Mouse (Mus musculus): ENCODE results near the gene Tceanc2.
"Not testable (repeated sequence)": the region's sequence is repeated elsewhere in the genome, so short reads cannot be mapped to it uniquely, and the experiment has no call there.

Tceanc2 gene

GRCm38 (mm10) chr4:107127901-107128669, 50.8 kb downstream of the Tceanc2 start:
- in situ Hi-C loops (cut with MboI, MseI), result no loop called here

DNA sequence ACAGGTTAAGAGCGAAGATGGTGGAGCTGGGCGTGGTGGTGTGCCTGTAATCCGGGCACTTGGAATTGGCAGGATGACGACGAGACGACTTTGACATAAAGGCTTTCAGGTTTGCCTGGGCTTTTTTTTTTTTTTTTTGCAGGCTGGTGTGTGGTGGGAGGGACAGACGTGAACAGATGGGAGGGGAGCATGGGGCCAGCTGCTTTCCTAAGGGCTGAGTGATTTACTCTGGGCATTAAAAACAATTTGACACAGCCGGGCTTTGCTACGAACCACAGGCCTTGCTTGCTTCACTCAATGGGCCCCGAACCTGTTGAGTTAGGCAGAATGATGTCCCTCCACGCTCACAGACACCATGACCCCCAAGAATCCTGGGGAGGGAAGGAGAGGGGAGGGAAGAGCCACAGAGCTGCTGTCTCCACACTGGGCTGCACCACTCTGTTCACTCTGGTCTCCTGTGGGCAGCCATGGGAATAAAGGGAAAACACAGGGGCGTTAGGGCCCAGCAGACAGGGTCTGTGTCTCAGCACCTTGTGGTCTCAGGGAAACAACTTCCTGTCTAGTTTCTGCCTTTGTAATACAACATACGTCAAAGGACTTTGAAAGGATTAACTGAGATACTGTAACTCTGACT, 51.9 kb downstream of the Tceanc2 start:
- in situ Hi-C loops (cut with MboI, MseI), result no loop called here

- in situ Hi-C loops (cut with MboI, MseI), result no loop called here
These were observed 52.5 kb downstream of the Tceanc2 start for GRCm38 (mm10) chr4:107126389-107126788.

DNA sequence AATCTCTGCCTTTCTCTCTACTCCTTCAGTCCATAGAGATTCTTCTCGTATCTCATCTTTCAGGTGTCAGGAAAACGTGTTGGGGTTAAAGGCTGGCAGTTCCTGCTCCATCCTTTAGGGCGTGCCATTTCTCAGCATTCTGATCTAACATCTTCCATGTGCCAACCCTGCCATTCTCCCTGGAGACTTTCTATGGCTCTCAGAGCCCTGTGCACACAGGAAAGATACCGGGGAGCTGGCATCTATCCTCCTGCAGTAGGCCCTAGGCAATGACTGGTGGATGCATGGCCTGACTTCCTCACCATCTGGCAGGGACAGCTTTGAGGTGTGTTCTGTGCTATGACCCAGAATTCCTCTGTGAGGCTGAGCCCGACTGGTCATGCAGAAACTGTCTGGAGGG, 53.8 kb downstream of the Tceanc2 start:
- in situ Hi-C loops (cut with MboI, MseI), result no loop called here

DNA sequence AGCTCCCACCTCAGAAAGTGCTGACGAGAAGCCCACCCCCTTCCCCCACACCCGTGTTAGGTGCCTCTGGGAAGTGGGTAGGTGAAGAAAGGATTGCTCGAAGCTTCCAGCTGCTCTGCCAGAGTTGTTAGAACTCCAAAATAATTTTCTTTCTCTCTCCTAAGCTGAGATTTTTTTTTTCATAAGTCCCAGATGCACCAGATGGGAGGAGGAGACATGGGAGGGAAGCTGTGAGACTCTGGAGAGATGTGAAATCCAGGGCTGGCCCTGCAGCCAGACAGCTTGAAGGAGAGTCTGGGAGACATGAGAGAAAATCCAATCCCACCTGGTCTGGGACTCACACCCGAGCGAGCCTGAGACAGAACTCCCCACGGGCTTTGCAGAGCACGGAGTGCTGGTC, 54.5 kb downstream of the Tceanc2 start:
- in situ Hi-C loops (cut with MboI, MseI), result no loop called here

- in situ Hi-C loops (cut with MboI, MseI), result no loop called here
These were observed 57.6 kb downstream of the Tceanc2 start for GRCm38 (mm10) chr4:107121165-107121943.

DNA sequence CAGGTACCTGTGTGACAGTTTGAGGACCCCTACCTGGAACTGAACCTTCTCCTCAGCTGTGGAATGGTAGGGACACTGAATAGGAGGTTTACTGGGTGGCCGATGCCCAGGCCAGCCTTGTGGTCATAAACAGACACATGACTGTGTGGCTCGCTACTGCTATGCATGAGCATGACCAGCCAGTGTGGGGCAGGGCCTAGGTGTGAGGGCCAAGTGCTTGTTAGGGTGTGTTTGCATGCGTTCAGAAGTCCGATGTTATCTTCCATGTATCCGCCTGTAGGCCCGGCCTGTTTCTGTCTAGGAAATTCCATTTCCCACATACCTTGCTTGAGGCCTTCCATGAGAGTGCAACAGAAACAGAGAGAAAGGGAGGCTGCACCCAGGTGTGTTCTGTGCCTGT, 58.2 kb downstream of the Tceanc2 start:
- in situ Hi-C loops (cut with MboI, MseI), result no loop called here

GRCm38 (mm10) chr4:107119056-107119455, 59.9 kb downstream of the Tceanc2 start:
- in situ Hi-C loops (cut with MboI, MseI), result no loop called here

DNA sequence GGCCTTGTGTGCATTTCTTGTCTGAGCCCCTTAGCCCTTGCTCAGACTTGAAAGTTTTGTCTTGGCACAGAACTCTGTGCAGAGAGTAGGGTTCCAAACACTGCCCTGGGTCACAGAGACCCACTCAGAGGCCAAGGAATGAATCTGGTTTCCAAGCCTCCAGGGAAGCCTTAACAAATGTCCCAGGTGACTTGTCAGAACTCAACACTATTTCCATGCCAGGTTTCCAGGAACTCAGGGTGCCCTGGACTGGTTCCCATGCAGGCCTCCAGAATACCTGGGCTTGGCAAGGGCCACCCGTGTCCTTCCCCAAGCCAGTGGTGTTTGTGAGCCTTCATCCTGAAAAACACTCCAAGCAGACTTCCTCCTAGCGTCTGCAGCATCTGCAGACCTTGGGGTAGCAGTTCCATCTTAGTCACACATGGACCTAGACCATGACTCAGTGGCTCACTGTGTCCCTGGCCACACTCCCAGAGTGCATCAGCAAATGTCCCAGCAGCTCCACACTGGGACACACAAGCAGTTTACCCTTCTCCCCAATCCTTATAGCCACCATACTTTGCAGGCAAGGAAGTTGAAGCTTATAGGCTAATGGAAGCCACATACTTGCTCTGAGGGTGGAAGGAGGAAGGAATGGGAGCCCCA, 61.1 kb downstream of the Tceanc2 start:
- in situ Hi-C loops (cut with MboI, MseI), result no loop called here

DNA sequence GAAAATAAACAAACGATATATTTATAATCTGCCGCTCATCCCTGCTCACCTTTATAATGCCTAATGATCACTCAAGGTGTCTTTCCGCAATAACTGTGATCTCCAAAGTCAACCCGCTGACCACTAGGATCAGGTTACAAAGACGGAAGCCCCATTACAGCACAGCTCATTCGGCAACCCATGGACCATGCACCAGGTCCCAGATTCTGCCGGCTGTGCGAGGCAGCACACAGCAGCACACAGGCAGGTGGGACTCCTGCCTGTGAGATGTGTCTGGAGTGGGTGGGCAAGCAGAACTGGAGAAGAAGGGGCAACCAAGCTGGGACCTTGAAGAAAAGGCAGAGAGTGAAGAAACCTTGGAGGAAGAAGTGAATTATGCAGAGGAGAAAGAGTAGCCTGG, 64.6 kb downstream of the Tceanc2 start:
- in situ Hi-C loops (cut with MboI, MseI), result no loop called here

DNA sequence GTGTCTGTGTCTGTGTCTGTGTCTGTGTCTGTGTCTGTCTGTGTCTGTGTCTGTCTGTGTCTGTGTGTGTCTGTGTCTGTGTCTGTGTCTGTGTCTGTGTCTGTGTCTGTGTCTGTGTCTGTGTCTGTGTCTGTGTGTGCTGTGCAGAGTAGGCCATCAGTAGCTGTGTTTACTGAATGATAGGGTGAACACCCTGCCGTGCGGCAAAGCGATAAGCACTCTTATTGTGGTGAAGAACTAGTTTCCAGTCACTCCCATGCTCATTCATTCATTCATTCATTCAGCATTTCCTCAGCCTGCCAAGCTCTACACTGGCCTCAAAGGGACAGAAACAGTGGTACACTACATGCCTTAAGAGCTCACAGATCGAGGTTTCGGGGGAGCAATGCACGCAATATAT, 69.7 kb downstream of the Tceanc2 start:
- in situ Hi-C loops (cut with MboI, MseI), result not testable (repeated sequence)

DNA sequence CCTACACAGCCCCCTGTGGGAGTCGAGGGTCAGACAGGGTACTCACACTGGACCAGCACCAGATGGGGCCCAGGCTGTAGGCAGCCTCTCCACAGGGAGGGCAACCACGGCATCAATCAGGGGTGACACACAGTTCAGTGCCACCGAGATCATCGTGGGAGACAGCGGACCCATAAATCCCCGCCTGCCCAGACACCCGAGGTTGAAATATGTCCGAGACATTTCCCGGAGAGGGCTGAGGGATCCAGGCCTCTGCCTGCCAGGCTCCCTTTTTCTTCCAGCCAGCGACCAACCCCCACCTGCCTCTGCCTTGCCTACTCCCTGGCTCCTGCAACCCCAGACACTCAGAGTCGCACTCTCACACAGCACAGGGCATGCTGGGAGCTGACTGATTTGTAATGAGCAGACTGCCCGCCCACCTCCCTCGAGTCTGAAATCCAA, 70.6 kb downstream of the Tceanc2 start:
- in situ Hi-C loops (cut with MboI, MseI), result no loop called here

- in situ Hi-C loops (cut with MboI, MseI), result no loop called here
These were observed 72.1 kb downstream of the Tceanc2 start for GRCm38 (mm10) chr4:107106777-107107176.

DNA sequence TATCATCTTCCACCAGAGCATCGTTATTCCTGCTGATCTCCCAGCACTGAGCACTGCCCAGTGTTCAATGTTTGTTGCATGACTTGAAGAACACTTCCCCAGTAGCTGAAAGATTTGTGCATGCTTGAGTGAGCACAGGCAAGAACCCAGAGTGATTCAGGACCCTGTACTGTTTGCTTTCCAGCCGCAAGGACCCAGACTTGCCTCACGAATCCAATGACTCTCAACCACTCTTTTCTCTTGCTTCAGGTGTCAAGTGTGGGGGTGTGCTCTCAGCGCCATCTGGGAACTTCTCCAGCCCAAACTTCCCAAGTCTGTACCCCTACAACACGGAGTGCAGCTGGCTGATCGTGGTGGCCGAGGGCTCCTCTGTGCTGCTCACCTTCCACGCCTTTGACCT, 76.7 kb downstream of the Tceanc2 start:
- in situ Hi-C loops (cut with MboI, MseI), result no loop called here

DNA sequence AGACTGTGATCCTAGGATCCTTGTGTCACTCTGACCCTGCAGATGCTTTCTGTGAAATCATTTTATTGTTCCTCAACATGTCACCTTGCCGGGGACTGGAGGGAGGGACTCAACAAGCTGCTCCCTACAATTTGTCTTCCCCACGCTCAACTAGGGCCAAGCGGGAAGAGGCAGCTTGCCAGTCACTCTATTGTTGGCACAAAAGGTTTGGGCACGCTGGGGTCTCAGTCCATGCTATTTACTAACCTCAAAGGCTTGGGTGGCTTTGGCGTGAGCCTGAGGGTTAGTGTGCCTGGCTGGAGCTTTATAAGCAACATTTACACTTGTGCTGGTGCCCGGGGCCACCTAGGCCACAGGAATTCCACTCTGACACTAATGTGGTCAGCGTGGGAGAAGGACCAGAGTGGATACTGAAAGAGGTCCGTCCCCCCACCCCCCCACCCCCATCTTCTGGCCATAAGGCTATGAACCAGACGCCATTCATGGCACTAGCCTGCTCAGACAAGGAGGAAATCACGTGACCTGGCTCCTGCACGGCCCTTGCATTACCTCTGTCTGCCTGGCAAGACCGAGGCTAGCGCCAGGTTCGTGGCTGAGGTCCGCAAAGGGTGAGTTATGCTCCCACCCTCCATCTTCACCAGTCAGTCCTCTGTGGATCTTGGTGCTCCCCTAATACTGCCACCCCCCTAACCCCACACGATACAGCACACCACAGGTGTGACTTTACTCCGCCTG, 80.0 kb downstream of the Tceanc2 start:
- in situ Hi-C loops (cut with MboI, MseI), result no loop called here

- in situ Hi-C loops (cut with MboI, MseI), result no loop called here
These were observed 80.5 kb downstream of the Tceanc2 start for GRCm38 (mm10) chr4:107098375-107098774.

DNA sequence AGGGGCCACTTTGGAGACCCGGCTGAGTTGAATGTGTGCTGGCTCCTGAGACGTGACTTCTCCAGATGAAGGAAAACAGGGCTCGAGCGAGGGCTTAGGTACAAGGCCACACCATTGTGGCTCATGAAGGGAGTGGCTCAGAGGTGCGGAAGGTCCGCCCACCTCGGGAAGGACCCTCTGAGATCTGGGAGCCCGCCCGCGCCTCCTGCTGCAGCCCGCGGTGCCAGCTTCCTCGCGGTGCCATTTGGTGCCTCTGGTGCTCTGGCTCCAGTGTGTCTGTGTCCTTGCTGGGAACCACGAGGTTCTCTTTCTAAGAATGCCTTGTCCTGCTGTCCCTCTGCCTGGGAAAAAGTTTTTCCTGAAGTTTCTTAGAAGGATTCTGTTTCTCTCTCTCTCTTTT, 81.0 kb downstream of the Tceanc2 start:
- in situ Hi-C loops (cut with MboI, MseI), result no loop called here

DNA sequence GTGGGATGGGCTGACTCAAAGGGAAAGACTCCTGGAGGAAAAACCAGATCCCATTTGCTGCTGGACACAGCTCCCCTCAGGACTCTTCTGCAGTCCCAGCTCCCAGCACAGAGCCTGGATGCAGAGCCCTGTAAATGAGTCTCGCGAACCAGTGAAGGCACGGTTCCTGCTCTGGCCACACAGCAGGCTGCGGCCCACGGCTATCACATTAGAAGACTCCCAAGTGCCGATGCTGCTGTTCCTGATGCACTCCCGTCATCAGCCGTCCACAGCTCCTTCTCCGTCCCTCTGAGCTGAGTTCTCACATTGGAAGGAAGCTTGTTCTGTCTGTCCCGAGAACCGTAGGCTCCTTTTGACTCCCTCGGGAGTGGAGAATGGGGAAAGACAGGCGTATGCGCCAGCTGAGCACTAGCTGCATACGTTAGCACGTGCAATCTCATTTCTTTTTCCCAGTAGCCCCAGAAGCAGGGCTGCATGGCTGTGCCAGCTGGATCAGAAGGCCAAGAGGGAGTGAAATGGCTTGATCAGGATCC, 82.0 kb downstream of the Tceanc2 start, which contains the start of gene Cdcp2:
Gene Cdcp2 (plus strand): TSS at position 51 of the 533 bp plus-strand sequence.
- in situ Hi-C loops (cut with MboI, MseI), result no loop called here

- in situ Hi-C loops (cut with MboI, MseI), result no loop called here
These were observed 82.9 kb downstream of the Tceanc2 start for GRCm38 (mm10) chr4:107096043-107096442.

- in situ Hi-C loops (cut with MboI, MseI), result loop anchor here (5.0 kb wide), 1 partner anchor 82 kb away; no protein-coding TSS in a partner anchor
These were observed 84.3 kb downstream of the Tceanc2 start for GRCm38 (mm10) chr4:107094484-107095187.
